Mouse (Mus musculus) kidney, adult 9 months (tissue): ENCODE data around the gene Ptprs.
"Not testable (repeated sequence)": the region's sequence is repeated elsewhere in the genome, so short reads cannot be mapped to it uniquely, and the experiment has no call there.

Source experiments
- DNase-seq: peaks from one replicate; pipeline ENCODE4 v3.0.0; 2022

Ptprs gene

DNA sequence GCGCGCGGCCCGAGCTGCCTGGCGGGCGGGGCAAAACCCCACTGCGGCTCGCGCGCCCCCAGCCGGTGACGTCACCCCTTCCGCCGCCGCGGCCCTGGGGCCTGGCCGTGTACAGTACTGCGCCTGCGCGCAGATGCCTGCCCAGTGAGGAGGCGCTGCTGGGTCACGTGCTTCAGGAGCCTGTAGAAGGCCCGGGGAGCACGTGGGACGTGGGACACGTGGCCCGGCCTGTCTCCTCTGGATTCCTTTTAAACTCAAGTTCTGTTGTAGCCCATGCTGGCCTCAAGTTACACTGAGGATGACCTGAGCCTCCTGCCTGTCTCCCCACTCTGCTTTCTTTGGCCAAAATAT is at the start of gene Ptprs:
Gene Ptprs (minus strand): TSS at position 82 of the 351 bp plus-strand sequence.
- peak; percentile 86 for DNase-seq

DNA sequence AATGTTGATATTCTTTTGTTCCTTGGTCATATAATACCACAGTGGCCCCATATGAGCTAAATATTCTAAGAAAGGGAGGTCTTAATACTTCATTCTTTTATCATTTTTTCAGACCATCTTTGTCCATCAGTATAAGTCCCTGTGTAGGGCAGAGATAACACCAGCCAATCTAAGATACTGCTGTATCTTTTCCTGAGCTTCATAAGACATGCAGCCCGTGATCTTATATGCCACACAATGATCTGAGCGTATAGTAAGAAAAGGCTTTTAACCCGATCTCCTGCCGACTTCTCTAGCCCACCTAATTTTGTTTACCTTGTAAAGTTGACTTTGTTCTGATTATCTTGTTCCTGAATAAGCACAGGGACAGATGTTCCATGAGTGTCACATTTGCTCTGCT is 48.7 kb upstream of the Ptprs start:
- no peak for DNase-seq

DNA sequence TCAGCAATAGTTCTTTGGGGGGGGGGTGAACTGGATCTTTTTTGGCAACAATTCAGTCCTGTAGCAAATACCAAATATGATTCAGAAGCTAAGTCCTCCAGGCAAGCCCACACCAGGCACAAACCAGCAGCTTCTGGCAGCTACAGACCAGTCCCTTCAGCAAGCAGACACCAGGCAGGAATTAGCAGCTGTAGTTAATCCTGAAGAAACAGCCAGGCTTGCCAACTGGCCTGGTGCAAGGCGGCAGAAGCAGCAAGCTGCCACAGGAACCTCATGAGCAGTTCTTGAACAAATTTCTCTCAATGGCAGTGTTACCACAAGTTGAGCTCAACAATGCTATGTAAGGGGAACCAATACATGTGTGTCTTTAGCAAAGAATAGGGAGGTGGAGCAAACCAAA is 46.5 kb upstream of the Ptprs start:
- no peak for DNase-seq

DNA sequence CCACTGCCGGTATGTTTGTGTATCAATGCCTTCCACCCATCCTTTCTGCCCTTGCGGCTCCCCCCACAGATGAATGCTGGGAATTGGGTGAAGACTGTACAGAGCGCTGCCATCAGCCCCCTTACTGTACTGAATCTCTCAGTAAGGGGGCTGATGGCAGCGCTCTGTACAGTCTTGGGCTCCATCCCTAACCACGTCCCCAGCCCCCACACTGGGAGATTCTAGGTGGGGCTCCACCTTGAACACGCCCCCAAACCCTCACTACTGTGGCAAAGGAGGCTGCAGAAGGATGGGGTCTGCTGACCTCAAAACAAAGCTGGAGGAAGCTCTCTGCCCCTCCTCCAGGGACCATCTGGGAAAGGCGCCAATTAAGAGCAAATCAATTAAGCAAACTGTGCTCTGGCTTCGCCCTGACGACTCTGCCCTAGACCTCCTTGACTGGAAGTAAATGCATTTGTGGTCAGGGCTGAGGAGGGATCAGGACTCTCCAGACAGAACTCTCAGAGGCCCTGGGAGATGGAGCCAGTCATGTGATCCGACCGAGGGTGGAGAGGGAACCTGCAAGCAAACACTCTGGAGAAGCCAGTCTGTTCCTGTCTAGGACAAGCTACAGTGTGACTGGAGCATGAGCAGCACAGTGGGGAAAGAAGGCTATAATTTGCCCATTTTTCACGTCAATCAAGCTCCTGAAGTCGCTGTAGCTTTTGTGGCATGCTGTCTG is 39.6 kb upstream of the Ptprs start:
- no peak for DNase-seq

DNA sequence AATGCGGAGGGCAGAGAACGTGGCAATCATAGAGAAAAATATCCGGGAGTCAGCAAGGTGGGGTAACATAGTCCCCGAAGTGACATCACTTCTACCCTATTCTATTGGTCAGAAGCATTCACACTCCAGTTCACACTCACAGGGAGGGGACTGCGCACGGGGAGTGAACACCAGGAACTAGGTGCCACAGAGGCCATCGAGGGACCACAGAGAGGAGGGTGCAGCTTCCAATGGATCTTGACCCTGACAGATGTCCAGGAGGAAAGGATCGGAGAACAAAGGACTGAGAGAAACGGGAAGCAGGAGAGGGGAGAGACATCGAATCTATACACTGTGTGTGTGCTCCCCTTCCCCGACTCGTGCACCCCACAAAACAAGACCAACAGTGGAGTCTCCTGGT is 38.6 kb upstream of the Ptprs start:
- DNase-seq, result no peak

DNA sequence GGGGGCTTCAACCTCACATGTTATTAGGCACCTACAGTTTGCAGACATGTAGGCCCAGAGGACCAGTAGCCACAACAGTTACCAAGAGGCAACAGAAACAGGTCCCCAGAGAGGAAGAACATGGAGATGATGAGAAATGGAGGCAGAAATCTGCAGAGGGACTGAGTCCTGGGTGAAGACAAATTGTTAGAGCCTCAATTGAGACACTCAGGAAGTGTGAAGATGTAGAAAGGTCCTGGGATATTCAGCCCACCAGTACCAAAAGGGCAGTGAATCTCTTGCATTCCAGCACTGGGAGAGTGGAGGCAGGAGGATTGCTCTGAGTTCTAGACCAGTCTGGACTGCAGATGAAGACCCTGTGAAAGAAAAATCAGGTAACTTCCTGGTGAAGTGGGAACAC is 38.0 kb upstream of the Ptprs start:
- no peak for DNase-seq

DNA sequence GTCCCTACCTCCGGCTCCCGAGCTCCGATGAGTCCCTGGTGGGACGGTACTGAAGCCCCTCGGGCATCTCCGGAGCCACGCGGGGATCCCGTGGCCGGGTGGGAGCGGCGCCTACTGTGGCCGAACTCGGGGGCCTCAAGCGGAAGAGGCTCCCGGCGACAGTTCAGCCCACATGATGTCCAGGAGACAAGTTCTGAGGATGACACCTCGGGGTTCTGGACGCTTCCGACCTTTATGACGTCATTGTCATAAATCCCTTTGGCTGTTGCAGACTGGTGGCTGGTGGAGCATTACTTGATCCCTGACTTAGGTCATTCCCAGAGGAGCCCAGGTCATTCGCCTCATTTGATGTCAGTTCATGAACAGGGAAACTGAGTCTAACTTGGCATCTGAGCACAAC is 36.0 kb upstream of the Ptprs start, which contains the start of gene Znrf4:
Gene Znrf4 (minus strand): TSS at position 122 of the 400 bp plus-strand sequence.
- no peak for DNase-seq

DNA sequence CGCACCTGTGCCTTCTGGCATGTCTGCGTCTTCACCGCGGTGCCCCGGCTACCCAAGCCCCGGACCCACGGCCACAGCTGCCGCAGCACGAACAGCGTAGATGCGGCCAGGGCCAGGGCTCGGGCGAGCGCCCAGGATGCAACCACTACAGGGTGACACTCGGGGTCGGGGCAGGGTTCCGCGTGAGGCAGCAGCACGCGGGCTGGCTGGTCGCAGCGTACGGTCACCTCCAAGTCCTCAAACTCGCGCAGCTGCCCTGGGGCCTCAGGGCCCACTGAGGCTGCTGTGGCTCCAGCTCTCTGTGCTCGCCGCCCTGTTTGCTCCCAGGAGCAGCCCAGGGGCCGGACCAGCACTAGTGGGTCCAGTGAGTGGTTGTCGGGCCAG is 35.4 kb upstream of the Ptprs start:
- no peak for DNase-seq

DNA sequence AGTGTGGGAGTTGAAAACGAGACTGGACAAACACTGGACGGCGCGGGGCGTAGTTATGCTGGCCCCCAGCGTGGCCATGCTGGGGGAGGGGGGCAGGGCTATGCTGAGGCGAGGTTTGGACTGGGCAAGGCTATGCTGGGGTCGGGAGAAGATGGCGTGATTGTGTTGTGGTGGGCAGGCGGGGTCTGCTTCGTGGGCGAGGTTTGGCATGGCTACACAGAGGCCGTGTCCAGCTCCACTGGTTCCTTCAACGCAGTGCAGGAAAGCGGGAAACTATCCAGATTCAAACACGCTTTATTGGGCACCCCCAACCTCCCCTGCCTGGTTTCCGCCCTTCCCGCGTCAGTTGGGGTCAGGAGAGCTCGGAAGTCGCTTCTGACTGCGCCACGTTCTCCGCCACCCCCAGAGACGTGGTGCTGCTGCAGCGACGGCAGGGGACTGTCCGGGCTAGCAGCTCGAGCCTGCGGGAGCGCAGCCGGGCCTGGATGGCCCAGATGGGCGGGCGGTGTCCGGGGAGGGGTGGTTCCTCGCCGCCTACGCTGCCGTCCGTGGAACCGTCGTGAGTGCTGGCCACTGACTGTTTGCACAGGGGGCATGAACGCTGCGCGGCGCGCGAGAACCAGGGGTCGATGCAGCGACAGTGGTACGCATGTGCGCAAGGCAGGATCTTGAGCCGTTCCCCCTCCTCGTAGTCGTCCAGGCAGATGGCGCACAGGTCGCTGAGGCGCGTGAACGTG is 34.9 kb upstream of the Ptprs start:
- no peak for DNase-seq

DNA sequence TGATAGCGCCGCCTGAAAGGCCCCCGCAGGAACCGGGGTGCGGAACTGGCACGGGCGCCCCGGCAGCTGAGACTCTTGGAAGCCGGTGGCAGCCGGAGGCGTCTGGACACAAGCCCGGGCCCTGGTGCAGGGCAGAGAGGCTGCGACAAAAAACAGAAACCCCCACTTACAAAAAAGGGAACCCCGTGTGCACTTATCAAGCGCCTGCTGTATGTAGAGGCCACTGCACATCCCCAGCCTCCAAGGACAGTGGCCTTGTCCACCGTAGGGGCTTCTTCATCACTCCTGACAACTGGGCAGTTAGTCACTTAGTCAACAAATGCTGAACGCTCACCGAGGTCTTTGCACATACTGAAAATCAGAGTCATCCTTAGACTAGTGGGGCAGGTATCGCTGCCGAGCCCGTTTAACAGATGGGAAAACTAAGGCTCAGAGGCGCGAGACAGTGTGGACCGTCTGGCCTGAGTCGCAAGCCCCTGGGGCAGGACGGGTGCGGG is 34.2 kb upstream of the Ptprs start:
- no peak for DNase-seq

DNA sequence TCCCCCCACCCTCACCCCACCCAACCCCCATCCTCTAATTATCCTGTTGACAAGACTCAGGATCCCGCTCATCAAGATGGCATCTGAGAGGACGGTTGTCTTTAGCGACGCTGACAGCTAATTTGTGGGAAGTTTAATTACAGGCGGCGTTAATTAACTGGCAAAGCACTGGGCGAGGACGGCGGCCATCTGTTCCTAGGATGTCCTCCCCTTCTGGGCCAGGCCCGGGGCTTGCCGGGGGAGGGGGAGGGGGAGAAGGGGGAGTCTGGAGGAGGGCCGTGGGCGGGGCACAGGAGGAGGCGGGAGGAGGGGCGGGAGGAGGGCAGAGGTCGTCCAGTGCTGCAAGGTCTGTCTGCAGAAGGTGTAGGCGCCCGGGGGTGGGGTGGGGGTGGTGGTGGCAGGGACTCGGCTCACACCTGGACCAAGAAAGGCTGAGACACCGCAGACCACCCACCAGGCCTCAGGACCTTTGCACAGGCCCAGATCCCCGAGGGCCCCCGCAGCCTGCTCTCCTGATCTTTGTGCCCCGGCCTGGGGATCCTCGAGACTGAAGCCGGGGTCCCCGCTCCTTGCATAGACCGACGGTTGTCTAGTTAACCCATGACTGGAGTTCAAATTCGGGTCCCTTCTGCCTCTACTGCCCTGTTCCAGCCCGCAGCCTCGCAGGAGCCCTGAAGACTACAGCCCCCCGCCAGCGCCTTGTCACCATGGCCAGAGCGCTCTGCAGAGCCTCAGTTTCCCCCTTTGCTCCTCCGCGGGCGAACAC is 33.6 kb upstream of the Ptprs start:
- DNase-seq, result no peak

DNA sequence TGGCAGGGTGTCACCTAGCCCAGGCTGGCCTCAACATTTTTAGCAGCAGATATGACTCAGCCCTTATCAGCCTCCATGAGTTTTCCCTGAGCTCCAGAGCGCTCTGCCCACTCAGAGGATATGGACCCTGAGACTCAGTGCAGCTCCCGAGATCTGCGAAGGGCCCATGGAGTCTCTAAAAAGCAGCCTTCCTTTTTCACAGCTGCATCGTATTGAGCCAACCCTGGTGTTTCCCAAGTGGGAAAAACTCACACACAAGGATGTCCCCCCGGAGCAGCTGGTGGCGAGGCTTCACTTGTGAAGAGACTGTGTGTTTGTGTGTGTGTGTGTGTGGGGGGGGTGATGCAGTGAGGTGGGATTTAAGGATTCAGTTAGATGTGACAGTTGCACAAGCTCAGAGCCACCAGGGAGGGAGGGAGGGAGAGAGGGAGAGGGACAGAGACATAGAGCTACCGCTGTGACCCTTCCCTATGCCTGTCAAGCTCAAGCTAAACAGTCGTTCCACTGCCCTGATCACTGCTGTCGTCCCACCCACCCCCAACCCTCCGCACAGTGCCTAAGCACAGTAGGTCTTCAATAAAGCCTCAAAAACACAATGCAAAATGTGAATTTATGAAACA is 32.8 kb upstream of the Ptprs start:
- no peak for DNase-seq

DNA sequence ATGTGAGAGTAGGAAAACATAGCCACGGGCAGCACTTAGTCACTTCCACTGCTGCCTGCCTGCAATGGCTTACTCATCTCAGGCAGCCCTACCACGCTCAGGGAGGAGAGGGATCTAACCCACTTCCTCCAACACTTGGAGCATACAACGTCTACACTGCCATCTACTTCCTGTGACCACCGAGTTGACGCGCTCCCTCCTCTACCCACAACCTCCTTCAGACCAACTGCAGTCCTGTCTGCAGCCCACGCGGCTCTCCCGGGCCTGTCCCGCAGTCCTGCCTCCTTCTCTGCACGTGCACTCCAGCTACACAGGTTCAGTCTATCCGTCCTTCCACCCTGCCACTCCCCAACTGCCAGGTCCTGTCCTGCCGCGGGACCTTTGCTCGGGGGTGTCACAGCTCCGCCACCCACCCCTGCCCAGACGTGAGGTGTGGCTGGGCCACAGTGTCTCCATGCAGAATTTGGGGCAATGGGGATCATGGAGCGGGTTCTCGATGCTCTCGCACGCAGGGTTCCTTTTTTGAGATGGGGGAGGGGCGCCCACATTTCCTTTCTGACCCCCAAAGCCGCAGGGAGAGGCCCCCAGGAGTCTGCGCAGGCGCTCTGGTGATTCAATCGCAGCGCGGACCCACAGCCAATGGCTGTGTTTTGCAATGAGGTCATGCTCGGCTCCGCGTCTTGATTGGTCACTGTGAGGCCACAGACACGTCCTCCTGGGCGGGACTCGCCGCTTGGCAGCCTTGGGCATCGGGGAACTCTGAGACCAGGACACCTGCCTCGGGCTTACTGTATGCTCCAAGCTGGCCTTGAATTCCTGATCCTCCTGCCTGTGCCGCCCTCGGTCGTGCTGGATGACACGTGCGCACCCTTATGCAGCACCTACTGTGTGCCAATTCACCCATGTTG is 31.1 kb upstream of the Ptprs start:
- peak; percentile 96 for DNase-seq

DNA sequence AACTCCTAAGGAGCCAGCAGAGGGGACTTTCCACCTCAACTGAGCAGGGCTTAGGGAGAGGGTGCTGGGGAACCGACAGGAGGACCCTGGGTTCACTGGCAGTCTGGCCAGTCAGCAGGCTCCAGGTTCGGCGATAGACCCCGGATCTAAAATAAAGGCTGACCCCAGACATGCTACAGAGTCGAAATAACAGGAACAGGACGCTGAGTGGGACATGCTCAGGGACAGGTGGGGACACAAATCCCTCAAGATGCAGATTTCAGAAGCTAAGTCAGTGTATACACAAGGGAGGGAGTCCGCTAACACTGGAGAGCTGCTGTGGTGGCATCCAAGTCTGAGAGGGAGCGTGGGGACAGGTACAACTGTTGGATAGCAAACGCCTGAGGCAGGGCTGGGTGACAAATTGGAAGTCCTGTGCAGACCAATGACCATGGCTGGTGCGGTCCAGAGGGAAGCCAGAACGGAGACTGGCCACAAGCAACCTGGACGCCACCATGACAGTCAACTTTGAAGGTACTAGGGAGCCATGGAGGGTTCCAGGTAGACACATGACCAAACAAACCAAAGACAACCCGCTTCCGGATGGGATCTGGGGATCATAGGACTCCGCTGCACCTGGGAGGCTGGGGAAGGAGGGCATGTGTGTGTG is 30.3 kb upstream of the Ptprs start:
- no peak for DNase-seq

DNA sequence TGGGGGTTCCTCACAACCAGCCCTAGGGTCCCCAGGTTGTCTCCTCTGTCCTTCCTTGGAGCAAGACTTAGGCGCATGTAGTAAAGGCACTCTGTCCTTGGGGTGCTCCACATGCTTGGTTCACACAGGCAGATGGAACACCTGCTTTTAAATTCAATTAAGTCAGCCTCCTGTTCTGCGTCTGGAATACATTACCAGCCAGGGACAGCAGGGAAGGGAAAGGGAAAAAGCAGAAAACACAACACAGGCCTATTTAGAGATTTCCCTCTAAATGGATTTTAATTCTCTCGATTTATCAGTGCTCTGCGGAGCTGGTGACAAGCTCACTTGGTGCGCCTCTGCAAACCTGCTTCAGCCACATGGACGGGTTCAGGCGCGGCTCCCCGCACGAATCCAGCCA is 29.1 kb upstream of the Ptprs start:
- no peak for DNase-seq

DNA sequence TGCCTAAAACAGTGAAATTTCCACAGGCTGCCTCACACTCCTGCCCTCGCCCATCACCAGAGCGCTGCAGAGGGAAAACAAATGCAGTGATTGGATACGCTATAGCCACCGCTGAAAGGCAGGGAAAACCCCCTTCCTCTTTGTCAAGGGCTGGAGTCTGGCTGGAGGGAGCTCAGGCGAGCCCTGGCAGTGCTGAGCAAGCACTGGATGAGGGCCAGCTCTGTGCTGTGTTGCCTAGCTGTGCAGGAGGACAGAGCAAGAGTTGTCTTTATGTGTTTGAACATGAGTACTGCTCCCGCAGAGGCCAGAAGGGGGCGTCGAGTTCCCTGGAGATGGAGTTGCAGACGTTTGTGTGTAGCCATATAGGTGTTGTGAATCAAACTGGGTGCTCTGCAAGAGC is 26.2 kb upstream of the Ptprs start:
- peak; percentile 31 for DNase-seq

DNA sequence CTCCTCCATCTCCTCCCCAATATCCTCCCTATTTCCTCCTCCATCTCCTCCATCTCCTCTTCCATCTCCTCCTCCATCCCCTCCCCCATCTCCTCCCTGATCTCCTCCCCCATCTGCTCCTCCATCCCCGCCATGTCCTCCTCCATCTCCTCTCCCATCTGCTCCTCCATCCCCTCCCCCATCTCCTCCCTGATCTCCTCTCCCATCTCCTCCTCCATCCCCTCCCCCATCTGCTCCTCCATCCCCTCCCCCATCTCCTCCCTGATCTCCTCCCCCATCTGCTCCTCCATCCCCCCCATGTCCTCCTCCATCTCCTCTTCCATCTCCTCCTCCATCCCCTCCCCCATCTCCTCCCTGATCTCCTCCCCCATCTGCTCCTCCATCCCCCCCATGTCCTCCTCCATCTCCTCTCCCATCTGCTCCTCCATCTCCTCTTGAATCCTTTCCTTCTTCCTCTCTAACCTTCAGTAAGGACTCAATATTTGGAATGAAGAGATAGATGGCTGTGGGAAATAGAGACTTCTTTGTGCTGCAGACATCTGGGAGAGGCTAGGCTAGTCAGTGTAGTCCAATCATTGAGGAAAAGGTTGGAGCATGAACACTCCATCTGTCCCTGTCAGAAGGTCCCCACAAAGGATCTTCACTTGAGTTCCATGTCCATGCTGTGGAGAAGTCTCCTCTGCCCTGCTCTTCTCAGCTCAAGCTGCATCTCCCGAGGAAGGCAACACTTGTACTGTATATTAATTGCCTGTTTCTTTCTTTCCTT is 25.5 kb upstream of the Ptprs start:
- DNase-seq, result not testable (repeated sequence)

DNA sequence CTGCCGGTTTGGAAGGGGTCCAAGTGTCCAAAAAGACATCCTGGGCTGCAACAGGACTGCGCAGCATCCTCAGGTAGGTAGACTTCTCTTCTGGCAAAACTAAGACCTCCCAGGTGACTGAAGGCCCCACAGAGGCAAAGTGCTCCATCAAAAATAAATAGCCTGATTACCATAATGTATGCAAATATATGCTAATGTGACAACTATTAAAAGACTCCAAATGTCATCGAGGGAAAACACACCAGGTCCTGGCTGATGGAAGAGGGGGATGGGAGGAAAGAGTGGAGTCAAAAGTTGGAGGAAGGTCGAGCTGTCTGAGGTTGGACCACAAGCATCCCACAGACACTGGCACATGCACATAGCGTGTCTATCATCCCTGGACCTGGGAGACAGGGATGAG is 22.9 kb upstream of the Ptprs start:
- DNase-seq, result no peak

DNA sequence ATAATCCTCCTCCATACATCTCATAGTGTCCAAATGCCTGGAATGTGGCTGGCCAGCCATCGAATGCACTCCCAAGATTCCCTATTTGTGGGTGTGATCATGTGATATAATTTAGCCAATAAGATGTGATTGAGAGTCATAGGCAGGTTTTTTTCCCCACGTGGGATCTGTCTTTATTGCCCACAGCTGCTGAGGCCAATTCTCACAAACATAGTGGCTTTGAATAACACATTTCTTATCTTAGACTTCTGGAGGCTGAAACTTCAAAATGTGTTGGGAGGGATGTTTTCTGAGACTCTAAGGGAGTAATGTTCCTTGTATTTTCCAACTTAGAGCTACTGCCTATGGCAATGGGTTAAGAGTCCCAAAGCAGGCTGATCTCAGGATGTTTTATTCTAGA is 18.2 kb upstream of the Ptprs start:
- no peak for DNase-seq

DNA sequence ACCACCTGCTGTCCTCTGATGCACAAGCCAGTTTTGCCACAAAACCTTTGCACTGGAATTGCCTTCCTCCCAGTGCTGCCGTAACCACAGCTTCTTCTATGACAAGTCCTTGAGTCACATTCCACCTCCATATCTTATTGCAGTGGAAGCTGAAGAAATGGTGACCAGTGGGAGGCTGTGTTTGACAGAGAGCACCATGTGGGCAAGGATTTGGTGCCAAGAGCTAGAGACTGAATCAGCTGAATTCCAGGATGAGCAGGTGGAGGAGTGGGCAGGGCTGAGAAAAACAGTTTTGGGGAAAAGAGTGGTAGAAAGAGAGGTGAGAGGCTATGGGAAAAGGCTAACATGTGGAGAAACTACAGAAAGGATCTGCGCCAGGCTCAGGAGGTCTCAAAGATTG is 17.6 kb upstream of the Ptprs start:
- no peak for DNase-seq
